ENCODE assay signal across 15 mouse cellular contexts in the genomic region with DNA sequence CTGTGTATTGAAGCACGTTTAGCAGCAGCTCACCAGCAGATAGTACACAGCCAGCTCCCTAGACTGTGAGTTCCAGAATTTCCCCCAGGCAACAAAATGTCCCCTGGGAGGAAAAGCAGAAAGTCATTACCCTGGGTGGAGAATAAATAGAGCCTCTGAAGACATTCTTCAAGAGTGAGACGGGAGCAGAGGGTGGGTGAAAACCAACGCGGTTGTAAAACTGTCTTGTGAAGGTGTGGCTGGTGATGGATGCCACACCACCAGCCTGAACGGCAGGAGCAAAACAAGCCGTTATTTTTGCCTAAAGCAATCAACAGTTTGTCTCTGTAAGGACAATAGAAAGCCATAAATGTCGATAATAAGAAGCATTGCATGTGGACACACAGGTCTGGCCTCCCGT.
DNase-seq lines count a peak whose midpoint lies in the region.
"Had no signal": no experiment of that assay in that cellular context is flagged by ENCODE, and none has a peak within 500 bp of the region (broad histone marks: within the 10 kb centered on the region; RNA-seq: fewer than 3 reads in every experiment).

No protein-coding gene starts in this region.

- peak; percentile 16 for DNase-seq in embryo, embryonic 10.5 days (ENCODE audit: low spot score)
- DNase-seq in embryo, embryonic 10 days (ENCODE audit: low spot score), result no peak
- peak; percentile 46 for DNase-seq in forelimb bud, embryonic 11.5 days (ENCODE audit: low read depth, low spot score)
- DNase-seq in mesoderm, embryonic 11.5 days (ENCODE audit: low read depth, low spot score), result peak; percentile 39
- DNase-seq in retina, postnatal 1 day, result no peak
- DNase-seq in heart, adult 18-20 months, result no peak
- DNase-seq in adrenal gland, adult 18-20 months (ENCODE audit: low spot score in 2 of 2), result no peak
- DNase-seq: adrenal gland, adult 8-10 months; adrenal gland, postnatal 36 days; B cell, adult 2 months; cerebellum, adult 2 months; cerebellum, postnatal 10 days; gastrocnemius, postnatal 36 days; heart, adult 11 months; heart, postnatal 10 days had no signal

Comparison
In these comparisons a context has a peak if more than half of its experiments do, and no peak if none do; other contexts are left out.
1. DNase-seq: peak in embryo, embryonic 10.5 days (single experiment), forelimb bud, embryonic 11.5 days (single experiment) and mesoderm, embryonic 11.5 days (single experiment); none in embryo, embryonic 10 days (single experiment), retina, postnatal 1 day (single experiment), heart, adult 18-20 months (0 of 2) and adrenal gland, adult 18-20 months (0 of 2).